8 mouse cellular contexts compared by ENCODE assay signal in the genomic region with DNA sequence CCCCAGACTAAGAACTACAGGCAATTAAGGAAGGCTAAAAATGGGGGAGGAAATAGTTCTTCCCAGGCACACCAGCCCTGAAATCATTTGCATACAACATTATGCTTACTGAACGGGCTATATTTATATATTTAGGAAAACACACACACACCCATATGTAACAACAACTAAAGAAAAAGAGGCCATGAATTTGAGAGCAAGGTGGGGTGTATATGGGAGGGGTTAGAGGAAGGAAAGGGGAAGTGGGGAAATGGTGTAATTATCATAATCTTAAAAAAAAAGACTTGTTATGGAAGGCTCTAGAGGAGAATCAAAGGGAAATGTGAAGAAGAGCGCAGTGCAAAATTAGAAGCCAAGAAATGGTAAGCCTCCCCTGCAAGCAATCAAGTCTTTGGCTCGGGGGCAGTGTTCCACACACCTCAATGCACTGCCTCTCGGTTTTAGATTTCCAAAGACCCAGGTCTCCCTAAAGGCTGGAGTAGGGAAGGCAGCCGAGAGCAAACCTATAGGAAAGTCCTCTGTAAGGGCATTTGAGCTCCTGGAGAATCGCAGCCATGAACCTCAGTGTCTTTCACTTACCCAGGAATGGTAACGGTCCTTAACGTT. TPM values are rescaled to one million over a fixed set of nuclear protein-coding genes. Genes with fewer than 3 reads are reported as not detected.
A peak's percentile ranks its signal among the peaks of the same experiment; 100 is the strongest.
DNase-seq lines count a peak whose midpoint lies in the region; ATAC-seq and TF ChIP-seq lines count a peak whose summit lies in the region.

No protein-coding gene starts in this region.

- H3K4me2 ChIP-seq in kidney, postnatal 0 days (ENCODE audit: low read length): peak overlapping the region; percentile 80
- H3K4me2 ChIP-seq in intestine, embryonic 14.5 days (ENCODE audit: low read length): peak overlapping the region; percentile 84
- H3K4me2 ChIP-seq in neural tube, embryonic 12.5 days (replicated peaks): peak overlapping the region; percentile 69

- ATAC-seq in kidney, postnatal 0 days (replicated peaks; ENCODE audit: low FRiP score, low read depth): peak; percentile 11; the same call in 1 of the 2 replicates
- peak; percentile 16 for ATAC-seq in common myeloid progenitor, adult 5-6 weeks (replicated peaks; ENCODE audit: low read depth, poor library complexity, severe bottlenecking)
- 0 out of 2 replicates have a peak, but pooled peaks have one; percentile 24 for ATAC-seq in intestine, embryonic 14.5 days (replicated peaks; ENCODE audit: low FRiP score, low TSS enrichment, low read depth)
- peak; percentile 45; the same call in 1 of the 2 replicates for ATAC-seq in neural tube, embryonic 12.5 days (ENCODE audit: low FRiP score, low read depth)

- no peak for TF ChIP-seq CTCF in kidney, postnatal 0 days (IDR thresholded peaks at IDR 0.05; ENCODE audit: low read depth)

- H3K9ac ChIP-seq in kidney, postnatal 0 days (ENCODE audit: low read depth, low read length): peak overlapping the region; percentile 64
- H3K9ac ChIP-seq in intestine, embryonic 14.5 days (ENCODE audit: low read length): peak overlapping the region; percentile 48
- peak overlapping the region; percentile 50 for H3K9ac ChIP-seq in neural tube, embryonic 12.5 days

- WGBS in kidney, postnatal 0 days: 11% methylated on average over 8 of the region's 8 CpGs
- 17% methylated on average over 8 of the region's 8 CpGs for WGBS in intestine, embryonic 14.5 days
- 16% methylated on average over 8 of the region's 8 CpGs for WGBS in neural tube, embryonic 12.5 days

- H3K9me3 ChIP-seq in kidney, postnatal 0 days (replicated peaks; ENCODE audit: low read length): no peaks in the 10 kb centered on the region
- H3K9me3 ChIP-seq in intestine, embryonic 14.5 days (ENCODE audit: control insufficient read depth, low read length): no peaks in the 10 kb centered on the region
- no peaks in the 10 kb centered on the region for H3K9me3 ChIP-seq in neural tube, embryonic 12.5 days

- H3K27ac ChIP-seq in kidney, postnatal 0 days: peak overlapping the region; percentile 86
- H3K27ac ChIP-seq in intestine, embryonic 14.5 days (ENCODE audit: low read depth): peak overlapping the region; percentile 62; the same call in 1 of the 2 replicates
- H3K27ac ChIP-seq in neural tube, embryonic 12.5 days: no peak overlapping the region

- H3K27me3 ChIP-seq in kidney, postnatal 0 days (ENCODE audit: insufficient read depth, low read length): no peaks in the 10 kb centered on the region
- no peaks in the 10 kb centered on the region for H3K27me3 ChIP-seq in intestine, embryonic 14.5 days (replicated peaks; ENCODE audit: control insufficient read depth, insufficient read depth, low read length)
- H3K27me3 ChIP-seq in neural tube, embryonic 12.5 days (replicated peaks): no peaks in the 10 kb centered on the region

- no peak for DNase-seq in kidney, postnatal 0 days (ENCODE audit: low spot score)
- DNase-seq in kidney, postnatal 10 days: no peak
- no peak for DNase-seq in intestine, embryonic 14.5 days (ENCODE audit: low spot score)
- no peak for DNase-seq in right cerebral cortex, postnatal 10 days (ENCODE audit: low spot score in 2 of 2)
- no peak for DNase-seq in adipocyte (ENCODE audit: low spot score)
- DNase-seq in layer of hippocampus, adult 18-20 months (ENCODE audit: low spot score in 2 of 2): no peak

- H3K4me1 ChIP-seq in kidney, postnatal 0 days (replicated peaks; ENCODE audit: insufficient read depth, low read length): peaks cover 11% of the 10 kb centered on the region; the same call in 1 of the 2 replicates
- peaks cover 22% of the 10 kb centered on the region for H3K4me1 ChIP-seq in intestine, embryonic 14.5 days (replicated peaks; ENCODE audit: control insufficient read depth, insufficient read depth, low read length)
- H3K4me1 ChIP-seq in neural tube, embryonic 12.5 days: peaks cover 14% of the 10 kb centered on the region

- 0 out of 2 replicates have a peak, but pooled peaks cover 7% of the 10 kb centered on the region for H3K36me3 ChIP-seq in kidney, postnatal 0 days (ENCODE audit: insufficient read depth, low read length)
- peaks cover 16% of the 10 kb centered on the region; the same call in 1 of the 2 replicates for H3K36me3 ChIP-seq in intestine, embryonic 14.5 days (ENCODE audit: control insufficient read depth, insufficient read depth, low read length)
- peaks cover 6% of the 10 kb centered on the region; the same call in 1 of the 2 replicates for H3K36me3 ChIP-seq in neural tube, embryonic 12.5 days

- H3K4me3 ChIP-seq in kidney, postnatal 0 days (replicated peaks; ENCODE audit: low read depth, low read length): peak overlapping the region; percentile 59
- H3K4me3 ChIP-seq in intestine, embryonic 14.5 days (ENCODE audit: low read depth, low read length): peak overlapping the region; percentile 64
- peak overlapping the region; percentile 63 for H3K4me3 ChIP-seq in neural tube, embryonic 12.5 days

RNA-seq across cellular contexts. Expression of a gene that starts 0.3 kb away (rescaled TPM):
- polyA plus RNA-seq in kidney, postnatal 0 days (2015; fragmentation: Nextera tagmentation; extraction: Ambion mirVana): 60.3 and 60.7 TPM in 2 replicates
- 32.2 and 37.7 TPM in 2 replicates for total RNA-seq in common myeloid progenitor, adult 5-6 weeks (2017)
- polyA plus RNA-seq in intestine, embryonic 14.5 days (2014; fragmentation: Nextera tagmentation; extraction: Ambion mirVana): 69.3 and 69.7 TPM in 2 replicates
- 44.9 and 49.7 TPM in 2 replicates for polyA plus RNA-seq in neural tube, embryonic 12.5 days (2016; fragmentation: Nextera tagmentation; extraction: Ambion mirVana)
- total RNA-seq in layer of hippocampus, adult 18-20 months (2021): 100 to 1,000 TPM; 166 to 172 TPM

RNA-seq across cellular contexts. Expression of a gene that starts 0.5 kb away (rescaled TPM):
- polyA plus RNA-seq in kidney, postnatal 0 days (2015; fragmentation: Nextera tagmentation; extraction: Ambion mirVana): 103 and 106 TPM in 2 replicates
- 13.2 and 18.7 TPM in 2 replicates for total RNA-seq in common myeloid progenitor, adult 5-6 weeks (2017)
- polyA plus RNA-seq in intestine, embryonic 14.5 days (2014; fragmentation: Nextera tagmentation; extraction: Ambion mirVana): 164 and 183 TPM in 2 replicates
- polyA plus RNA-seq in neural tube, embryonic 12.5 days (2016; fragmentation: Nextera tagmentation; extraction: Ambion mirVana): 150 and 170 TPM in 2 replicates
- total RNA-seq in layer of hippocampus, adult 18-20 months (2021): 10 to 100 TPM; 68.9 to 69.0 TPM
